Mouse (Mus musculus) CH12.LX (cell line): Measurements from ENCODE around the gene Cep170. TPM values are rescaled to one million over a fixed set of nuclear protein-coding genes. Genes with fewer than 3 reads are reported as not detected.

ENCODE experiments used
- DNase-seq: peaks from one replicate; pipeline ENCODE4 v3.0.0-alpha.2; 2013; ENCODE audit errors: extremely low read depth
- H3K27ac ChIP-seq: 2 replicates; pipeline ENCODE4 v1.5.1; 2012; ENCODE audit warnings: low read depth, mild to moderate bottlenecking, control low read depth, moderate library complexity; ENCODE audit not compliant: insufficient read depth
- H3K27me3 ChIP-seq: replicated peaks from 2 replicates; pipeline ENCODE3; 2012; ENCODE audit warnings: inconsistent platforms
- H3K36me3 ChIP-seq, 2 experiments: replicated peaks in 1 of 2; 2 replicates each; pipeline versions ENCODE3 to v1.6.1; 2012; ENCODE audit warnings: inconsistent platforms in 1 of 2, low read length in 1 of 2, mild to moderate bottlenecking in 1 of 2, mixed read lengths in 1 of 2, moderate library complexity in 1 of 2; ENCODE audit not compliant: control insufficient read depth in 1 of 2, insufficient read depth in 1 of 2
- H3K4me1 ChIP-seq, 2 experiments: 2 replicates each; pipeline ENCODE4 v1.6.1; 2012; ENCODE audit warnings: inconsistent platforms in 1 of 2, moderate library complexity in 1 of 2; ENCODE audit not compliant: insufficient read depth in 2 of 2, control insufficient read depth in 1 of 2
- H3K4me2 ChIP-seq: 2 replicates; pipeline ENCODE4 v1.6.1; 2012; ENCODE audit warnings: low read depth, mild to moderate bottlenecking, control low read depth; ENCODE audit not compliant: poor library complexity, insufficient read depth, severe bottlenecking
- H3K4me3 ChIP-seq, 3 experiments: fragments of 150-350 bp in 1 of 3; sonication (generic) in 1 of 3; replicated peaks in 1 of 3; 2 replicates each; pipeline versions ENCODE3 to v1.5.1; 2011 to 2012; ENCODE audit warnings: low read depth in 2 of 3, low read length in 2 of 3, mild to moderate bottlenecking in 2 of 3, moderate library complexity in 2 of 3, control low read depth in 1 of 3, improper control_type of control experiment in 1 of 3, inconsistent platforms in 1 of 3, mixed read lengths in 1 of 3; ENCODE audit not compliant: poor library complexity in 1 of 3
- H3K79me2 ChIP-seq: replicated peaks from 2 replicates; pipeline ENCODE4 v1.6.1; 2012; ENCODE audit warnings: mild to moderate bottlenecking, moderate library complexity; ENCODE audit not compliant: control insufficient read depth, poor library complexity, insufficient read depth, severe bottlenecking; ENCODE audit errors: extremely low read depth
- H3K9ac ChIP-seq: 2 replicates; pipeline ENCODE4 v1.6.1; 2012; ENCODE audit warnings: low read depth, mild to moderate bottlenecking, control low read depth, moderate library complexity; ENCODE audit not compliant: insufficient read depth
- H3K9me3 ChIP-seq: replicated peaks from 2 replicates; pipeline ENCODE3; 2012; ENCODE audit warnings: low read length, inconsistent platforms, mixed read lengths
- CHD2 ChIP-seq: IDR thresholded peaks from 2 replicates; pipeline ENCODE4 v1.6.1; 2011; ENCODE audit warnings: low read length, improper control_type of control experiment
- E2F4 ChIP-seq: IDR thresholded peaks from 2 replicates; pipeline ENCODE4 v1.6.1; 2011; ENCODE audit warnings: low read depth, low read length, improper control_type of control experiment; ENCODE audit not compliant: insufficient replicate concordance
- EP300 ChIP-seq: IDR thresholded peaks from 2 replicates; pipeline ENCODE4 v1.6.1; 2011; ENCODE audit warnings: low read length, improper control_type of control experiment
- HCFC1 ChIP-seq: IDR thresholded peaks from 2 replicates; pipeline ENCODE4 v1.6.1; 2012; ENCODE audit warnings: low read depth, mild to moderate bottlenecking, inconsistent platforms, low read length, improper control_type of control experiment
- IRF4 ChIP-seq: IDR thresholded peaks from 2 replicates; pipeline ENCODE4 v1.6.1; 2014; ENCODE audit warnings: low read depth, mild to moderate bottlenecking, inconsistent platforms, low read length, improper control_type of control experiment
- JUN ChIP-seq: IDR thresholded peaks from 2 replicates; pipeline ENCODE4 v1.6.1; 2011; ENCODE audit warnings: low read depth, mild to moderate bottlenecking, low read length, improper control_type of control experiment, moderate library complexity; ENCODE audit not compliant: insufficient read depth
- KAT2A ChIP-seq: IDR thresholded peaks from 2 replicates; pipeline ENCODE4 v1.6.1; 2012; ENCODE audit warnings: low read length, improper control_type of control experiment, inconsistent platforms; ENCODE audit not compliant: insufficient replicate concordance
- MAZ ChIP-seq: IDR thresholded peaks from 2 replicates; pipeline ENCODE4 v1.6.1; 2012; ENCODE audit warnings: low read depth, mild to moderate bottlenecking, inconsistent platforms, low read length, improper control_type of control experiment, moderate library complexity
- MEF2A ChIP-seq: IDR thresholded peaks from 2 replicates; pipeline ENCODE4 v1.6.1; 2014; ENCODE audit warnings: low read depth, mild to moderate bottlenecking, inconsistent platforms, low read length, improper control_type of control experiment, borderline replicate concordance
- MXI1 ChIP-seq: IDR thresholded peaks from 2 replicates; pipeline ENCODE4 v1.6.1; 2011; ENCODE audit warnings: mild to moderate bottlenecking, low read depth, low read length, improper control_type of control experiment
- NELFE ChIP-seq: IDR thresholded peaks from 2 replicates; pipeline ENCODE4 v1.6.1; 2011; ENCODE audit warnings: low read depth, low read length, improper control_type of control experiment
- NRF1 ChIP-seq: IDR thresholded peaks from 2 replicates; pipeline ENCODE4 v1.6.1; 2014; ENCODE audit warnings: low read depth, mild to moderate bottlenecking, inconsistent platforms, low read length, improper control_type of control experiment, moderate library complexity
- RAD21 ChIP-seq: IDR thresholded peaks from 2 replicates; pipeline ENCODE4 v1.6.1; 2011; ENCODE audit warnings: low read depth, mild to moderate bottlenecking, low read length, improper control_type of control experiment, moderate library complexity
- RCOR1 ChIP-seq: conservative IDR thresholded peaks from 2 replicates; pipeline ENCODE4 v1.6.1; 2012; ENCODE audit warnings: low read depth, mild to moderate bottlenecking, inconsistent platforms, low read length, improper control_type of control experiment
- SMC3 ChIP-seq: IDR thresholded peaks from 2 replicates; pipeline ENCODE4 v1.6.1; 2011; ENCODE audit warnings: low read depth, low read length, improper control_type of control experiment
- UBTF ChIP-seq: IDR thresholded peaks from 2 replicates; pipeline ENCODE4 v1.6.1; 2012; ENCODE audit warnings: low read depth, mild to moderate bottlenecking, inconsistent platforms, low read length, improper control_type of control experiment, moderate library complexity
- USF1 ChIP-seq: IDR thresholded peaks from 2 replicates; pipeline ENCODE4 v1.6.1; 2014; ENCODE audit warnings: low read depth, mild to moderate bottlenecking, inconsistent platforms, low read length, improper control_type of control experiment
- USF2 ChIP-seq: conservative IDR thresholded peaks from 2 replicates; pipeline ENCODE4 v1.6.1; 2011; ENCODE audit warnings: low read depth, low read length, improper control_type of control experiment
- ZC3H11A ChIP-seq: IDR thresholded peaks from 2 replicates; pipeline ENCODE4 v1.6.1; 2012; ENCODE audit warnings: low read depth, mild to moderate bottlenecking, inconsistent platforms, low read length, improper control_type of control experiment
- ZKSCAN1 ChIP-seq: IDR thresholded peaks from 2 replicates; pipeline ENCODE4 v1.6.1; 2012; ENCODE audit warnings: low read depth, inconsistent platforms, low read length, improper control_type of control experiment, borderline replicate concordance
- ZMIZ1 ChIP-seq: IDR thresholded peaks from 2 replicates; pipeline ENCODE4 v1.6.1; 2012; ENCODE audit warnings: low read depth, mild to moderate bottlenecking, inconsistent platforms, low read length, improper control_type of control experiment
- ZNF384 ChIP-seq: IDR thresholded peaks from 2 replicates; pipeline ENCODE4 v1.6.1; 2012; ENCODE audit warnings: low read depth, low read length, improper control_type of control experiment, inconsistent platforms
- dilution Hi-C: fragments of 300-500 bp; cut with MboI; formaldehyde crosslinking; loops from 2 replicates; pipeline ENCODE4 v1.14.3; 2020; ENCODE audit warnings: low sequenced_read_pairs; ENCODE audit not compliant: extremely low pct_unique_long_range_greater_than_20kb, extremely low pct_ligation_motif_present
- in situ Hi-C: fragments of 300-500 bp; cut with MboI; formaldehyde crosslinking; loops from 3 replicates; pipeline ENCODE4 v1.14.3; 2019; ENCODE audit warnings: low sequenced_read_pairs, low pct_ligation_motif_present, low pct_unique_long_range_greater_than_20kb, mixed read lengths
- polyA plus RNA-seq: library from polyadenylated mRNA; unstranded; fragments of >175 nt; gene quantifications from 2 replicates; pipeline ENCODE4 v1.2.1, GENCODE M21; 2012; ENCODE audit warnings: low read depth; ENCODE audit not compliant: insufficient read length
- total RNA-seq, 2 experiments: library from RNA; depleted of rRNA; stranded (reverse); fragments of 300-350 nt in 1 of 2; fragments of >200 nt in 1 of 2; gene quantifications; 2 replicates each; pipeline ENCODE4 v1.2.3; 2012 to 2014

The Cep170 gene
- total and polyA plus RNA-seq, 3 experiments: 14.8 to 16.6 (median 16.1) TPM

DNA sequence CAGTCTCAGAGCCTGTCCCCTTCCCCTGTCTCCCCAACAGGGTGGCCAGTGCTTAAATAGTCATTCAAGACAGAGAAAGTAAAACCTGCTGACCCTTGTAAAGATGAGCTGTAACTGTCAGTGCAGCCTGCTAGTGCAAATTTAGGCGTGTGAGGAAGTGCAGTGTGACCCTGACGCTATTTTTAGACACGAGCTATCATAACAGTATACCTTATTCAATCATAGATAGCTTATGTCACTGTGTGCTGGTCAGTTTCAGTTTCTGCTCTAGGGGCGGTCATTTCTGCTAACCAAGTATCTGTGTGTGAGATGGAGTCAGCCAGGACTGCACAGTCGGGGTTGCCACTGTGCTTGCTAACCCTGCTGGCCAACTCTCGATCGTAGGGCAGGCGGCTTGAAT, 10.0 kb upstream of the Cep170 start (continued):
- TF ChIP-seq IRF4 (peak; percentile 96), ZKSCAN1 (no peak), ZNF384 (no peak), UBTF (no peak)

DNA sequence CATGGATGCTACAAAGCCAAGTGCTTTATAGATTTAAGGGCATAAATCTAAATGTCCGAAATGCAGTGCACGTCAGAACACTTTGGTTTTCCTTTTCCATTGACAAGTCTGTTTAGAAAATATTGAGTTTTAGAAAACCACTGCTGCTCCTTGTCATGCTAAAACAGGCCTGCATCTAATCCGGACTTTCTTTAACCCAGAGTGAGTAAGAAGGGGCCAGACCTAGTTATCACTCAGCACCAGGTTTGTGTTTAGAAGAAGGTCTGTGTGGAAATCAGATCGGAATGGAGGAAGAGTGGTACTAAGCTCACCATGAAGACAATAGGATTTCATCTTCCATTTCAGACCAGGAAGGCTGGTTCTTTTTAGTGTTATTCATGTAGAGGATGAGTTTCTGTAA, 9.1 kb upstream of the Cep170 start:
- Histone ChIP-seq H3K4me2 (no peak overlapping the region), H3K27me3 (no peaks in the 10 kb centered on the region), H3K27ac (no peak overlapping the region), H3K9me3 (no peaks in the 10 kb centered on the region), H3K9ac (peak overlapping the region; percentile 28; the same call in 1 of the 2 replicates), H3K79me2 (peaks cover 8% of the 10 kb centered on the region), H3K36me3 (peaks cover 0 to 21% of the 10 kb centered on the region in 2 experiments), H3K4me1 (peaks cover 33 to 85% of the 10 kb centered on the region in 2 experiments), H3K4me3 (no peak overlapping the region)
- in situ Hi-C loops (no loop called here), dilution Hi-C loops (no loop called here)
- no peak for DNase-seq
- TF ChIP-seq CHD2 (no peak), RAD21 (no peak), RCOR1 (no peak), USF1 (no peak), UBTF (no peak), NRF1 (no peak), HCFC1 (no peak), SMC3 (no peak), MXI1 (no peak), ZMIZ1 (no peak), MEF2A (no peak), EP300 (no peak), ZKSCAN1 (no peak), JUN (no peak), USF2 (no peak), MAZ (no peak), KAT2A (no peak), NELFE (no peak), E2F4 (no peak), ZC3H11A (no peak)
